Mouse (Mus musculus): ENCODE results near the gene Sdcbp2.

The Sdcbp2 gene

GRCm38 (mm10) chr2:151571873-151572700, at the start of gene Sdcbp2:
Gene Sdcbp2, plus strand, starts transcription at chr2:151572622.
- no peak for DNase-seq (ENCODE audit: low spot score)

- DNase-seq (ENCODE audit: low spot score), result no peak
Measured at GRCm38 (mm10) chr2:151524324-151525041, 47.9 kb upstream of the Sdcbp2 start.

GRCm38 (mm10) chr2:151525520-151525919, 46.9 kb upstream of the Sdcbp2 start:
- no peak for DNase-seq (ENCODE audit: low spot score)

DNA sequence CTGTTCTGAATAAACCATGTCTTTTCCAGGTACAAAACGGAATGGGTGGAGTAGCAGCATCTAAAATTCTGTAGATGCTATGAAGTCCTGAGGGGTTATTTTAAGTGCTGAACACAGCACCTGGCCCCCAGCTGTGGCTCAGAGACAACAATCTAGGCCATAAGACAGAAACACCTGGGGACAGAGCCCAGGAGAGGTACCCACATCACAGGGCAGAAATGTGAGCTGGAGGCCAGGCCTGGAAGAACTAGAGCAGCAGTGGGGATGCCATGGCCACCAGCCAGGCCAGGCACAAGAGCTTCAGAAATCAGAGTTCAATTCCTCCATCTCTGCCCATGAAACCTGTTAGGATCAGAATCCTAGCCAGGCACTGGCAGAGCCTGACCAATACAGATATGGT, 44.4 kb upstream of the Sdcbp2 start:
- no peak for DNase-seq (ENCODE audit: low spot score)

GRCm38 (mm10) chr2:151529169-151529568, 43.3 kb upstream of the Sdcbp2 start:
- DNase-seq (ENCODE audit: low spot score), result no peak

DNA sequence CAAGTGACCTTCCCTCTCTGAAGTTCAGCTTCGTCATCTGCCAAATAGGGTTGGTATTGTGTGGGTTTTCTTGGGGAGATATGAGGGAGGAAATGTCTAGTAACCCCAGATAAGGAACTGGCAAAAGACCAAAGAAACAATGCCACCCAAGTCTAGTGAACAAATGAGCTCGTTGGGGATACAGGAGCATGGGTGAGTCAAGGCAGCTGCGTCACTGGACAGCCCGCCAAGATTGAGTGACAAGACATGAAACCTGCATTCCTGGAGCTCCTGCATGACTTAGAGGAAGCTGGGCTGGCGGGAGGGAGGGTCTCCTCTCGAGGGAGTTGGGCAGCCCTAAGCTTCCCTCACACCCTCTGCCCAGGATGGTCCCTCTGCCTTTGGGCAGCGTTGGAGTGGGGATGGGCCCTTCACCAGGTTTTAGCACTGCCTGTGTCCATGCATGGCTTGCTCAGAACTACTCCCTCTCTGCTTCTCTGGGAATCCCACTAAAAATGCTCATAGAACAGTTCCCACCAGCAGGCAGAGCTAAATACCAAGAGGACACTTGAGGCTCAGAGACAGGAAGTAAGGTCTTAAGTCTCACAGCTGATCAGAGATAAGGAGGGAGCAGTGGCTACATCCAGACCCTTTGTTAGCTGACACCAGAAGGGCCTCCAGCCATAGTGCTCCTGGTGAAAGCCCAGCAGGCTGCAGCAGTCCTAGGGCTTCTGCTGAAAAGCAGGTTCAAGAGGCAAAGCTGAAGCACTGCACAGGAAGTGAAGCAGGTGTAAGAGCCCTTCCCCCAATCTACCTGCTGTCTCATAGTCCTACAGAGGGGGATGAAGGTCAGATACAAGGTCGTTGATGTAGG, 41.8 kb upstream of the Sdcbp2 start:
- no peak for DNase-seq (ENCODE audit: low spot score)

DNA sequence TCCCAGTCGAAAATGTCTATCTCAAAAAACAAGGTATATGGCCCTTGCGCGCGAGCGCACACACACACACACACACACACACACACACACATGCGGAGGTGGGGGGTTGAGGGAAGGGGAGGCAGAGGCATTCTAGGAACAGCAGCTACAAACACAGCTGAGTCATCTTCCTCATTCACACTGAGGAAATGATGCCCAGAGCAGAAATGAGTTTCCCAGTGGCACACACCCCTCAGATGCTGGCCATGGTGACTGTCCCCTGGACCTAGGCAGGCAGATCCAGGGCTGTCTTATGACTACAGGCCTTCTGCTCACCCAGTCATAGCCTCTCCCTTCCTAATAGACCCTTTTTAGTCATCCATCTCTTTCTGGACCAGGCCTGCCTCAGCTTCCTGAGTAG, 38.8 kb upstream of the Sdcbp2 start:
- DNase-seq (ENCODE audit: low spot score), result no peak

DNA sequence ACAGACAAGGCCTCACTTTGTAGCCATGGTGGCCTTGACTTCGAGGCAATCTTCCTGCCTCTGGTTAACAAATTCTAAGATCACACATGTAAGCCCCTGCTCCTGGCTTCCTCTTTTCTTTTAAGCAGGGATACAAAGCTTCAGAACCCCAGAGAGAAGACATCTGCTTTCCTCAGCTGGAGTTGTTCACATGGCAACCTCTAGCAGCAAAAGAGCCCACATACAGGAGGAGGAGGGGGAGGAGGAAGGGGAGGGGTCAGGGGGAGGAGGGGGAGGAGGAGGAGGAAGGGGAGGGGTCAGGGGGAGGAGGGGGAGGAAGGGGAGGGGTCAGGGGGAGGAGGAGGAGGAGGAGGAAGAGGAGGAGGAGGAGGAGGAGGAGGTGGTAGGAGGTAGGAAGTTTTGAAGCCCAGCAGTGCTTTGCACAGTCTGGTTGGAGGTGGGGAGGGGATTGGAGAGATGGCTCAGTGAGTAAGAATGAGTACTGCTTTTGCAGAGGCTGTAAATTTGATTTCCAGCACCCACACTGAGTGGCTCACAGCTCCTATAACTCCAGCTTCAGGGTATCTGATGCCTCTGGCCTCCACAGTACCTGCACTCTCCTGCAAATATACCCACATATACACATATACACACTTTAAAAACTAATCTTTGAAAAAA, 36.3 kb upstream of the Sdcbp2 start:
- DNase-seq (ENCODE audit: low spot score), result peak; percentile 35

GRCm38 (mm10) chr2:151536618-151536974, 35.8 kb upstream of the Sdcbp2 start:
- DNase-seq (ENCODE audit: low spot score), result no peak

- no peak for DNase-seq (ENCODE audit: low spot score)
Measured at GRCm38 (mm10) chr2:151538646-151539045, 33.8 kb upstream of the Sdcbp2 start.

DNA sequence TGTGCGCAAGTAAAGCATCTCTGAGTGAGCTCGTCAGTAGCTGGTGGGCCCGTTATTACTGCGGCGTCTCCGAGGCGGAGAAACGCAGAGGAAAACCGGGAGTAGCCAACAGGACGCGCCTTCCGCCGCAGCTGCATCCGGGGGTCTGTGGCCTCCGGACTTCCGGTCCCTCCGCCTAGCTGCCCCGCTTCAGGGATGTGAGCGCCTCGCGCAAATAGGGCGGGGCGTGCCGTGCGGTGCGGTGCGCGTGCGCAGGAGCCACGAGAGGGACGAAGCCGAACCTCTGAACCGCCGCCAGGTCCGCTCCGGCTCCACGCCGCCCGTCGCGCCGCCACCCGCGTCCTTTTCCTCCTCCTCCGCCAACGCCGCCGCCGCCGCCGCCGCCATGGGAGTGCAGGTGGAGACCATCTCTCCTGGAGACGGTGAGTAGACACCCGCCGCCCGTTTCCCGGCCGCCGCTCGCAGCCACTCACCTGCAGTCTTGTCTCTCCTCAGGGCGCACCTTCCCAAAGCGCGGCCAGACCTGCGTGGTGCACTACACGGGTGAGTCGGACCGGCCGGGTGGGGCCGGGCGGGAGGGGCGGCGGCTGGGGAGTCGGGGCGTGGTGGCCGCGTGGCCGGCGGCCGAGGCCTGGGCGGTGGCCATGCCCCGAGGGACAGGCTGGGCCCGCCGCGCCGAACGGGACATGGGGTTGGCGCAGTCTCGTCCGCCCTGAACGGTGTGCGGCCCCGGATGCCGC, 29.9 kb upstream of the Sdcbp2 start, which contains the start of gene Fkbp1a:
Fkbp1a (plus strand) TSS at position 161 of the 740 bp plus-strand sequence.
- peak; percentile 98 for DNase-seq (ENCODE audit: low spot score)

- peak; percentile 56 for DNase-seq (ENCODE audit: low spot score)
Measured at GRCm38 (mm10) chr2:151543063-151543895, 29.1 kb upstream of the Sdcbp2 start.

- DNase-seq (ENCODE audit: low spot score), result no peak
Measured at GRCm38 (mm10) chr2:151544673-151545072, 27.7 kb upstream of the Sdcbp2 start.

GRCm38 (mm10) chr2:151546571-151546970, 25.9 kb upstream of the Sdcbp2 start:
- no peak for DNase-seq (ENCODE audit: low spot score)

- no peak for DNase-seq (ENCODE audit: low spot score)
Measured at GRCm38 (mm10) chr2:151549615-151550121, 22.8 kb upstream of the Sdcbp2 start.

DNA sequence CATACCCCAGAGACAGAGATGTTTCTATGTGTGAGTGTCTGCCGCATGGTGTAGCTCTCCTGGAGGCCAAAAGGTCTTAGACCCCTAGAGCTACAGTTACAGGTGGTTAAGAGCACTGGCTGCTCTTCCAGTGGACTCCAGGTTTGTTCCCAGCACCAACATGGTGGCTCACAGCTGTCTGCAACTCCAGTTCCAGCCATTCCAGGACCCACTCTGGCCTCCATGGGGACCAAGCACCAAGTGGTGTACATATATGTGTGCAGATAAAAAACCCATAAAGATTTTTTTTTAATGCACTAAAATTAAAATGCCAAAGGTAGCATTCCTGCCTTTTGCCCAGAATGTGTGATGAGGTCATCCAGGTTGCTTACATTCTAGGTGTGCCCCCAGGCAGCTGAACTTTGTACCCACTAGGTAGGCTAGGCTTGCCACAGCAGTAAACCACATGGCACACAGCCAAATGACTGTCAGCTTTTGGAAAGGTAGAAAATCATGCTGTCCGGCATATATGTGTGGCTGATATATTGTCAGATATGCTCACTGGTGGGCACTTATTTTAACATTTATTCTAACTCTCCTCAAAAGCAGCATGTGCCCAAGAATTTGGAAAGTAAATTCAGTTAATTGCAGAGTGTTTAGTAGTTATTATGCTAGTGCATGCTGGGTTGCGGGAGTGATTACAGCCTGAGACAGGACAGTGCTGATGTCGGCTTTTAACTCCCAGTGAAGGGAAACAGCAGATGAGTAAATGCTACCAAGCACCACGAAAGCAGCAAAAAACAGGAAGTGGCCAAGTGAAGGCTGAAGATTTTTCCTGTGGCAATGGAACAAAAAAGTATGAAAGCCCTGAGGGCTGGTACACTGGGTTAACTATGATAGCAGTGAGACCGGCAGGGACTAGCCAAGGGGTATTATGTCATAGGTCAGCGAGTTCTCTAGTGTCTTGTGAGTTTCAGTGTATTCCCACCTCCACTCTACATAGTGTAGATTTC, 9.2 kb upstream of the Sdcbp2 start:
- DNase-seq (ENCODE audit: low spot score), result no peak

GRCm38 (mm10) chr2:151564006-151564405, 8.4 kb upstream of the Sdcbp2 start:
- no peak for DNase-seq (ENCODE audit: low spot score)

DNA sequence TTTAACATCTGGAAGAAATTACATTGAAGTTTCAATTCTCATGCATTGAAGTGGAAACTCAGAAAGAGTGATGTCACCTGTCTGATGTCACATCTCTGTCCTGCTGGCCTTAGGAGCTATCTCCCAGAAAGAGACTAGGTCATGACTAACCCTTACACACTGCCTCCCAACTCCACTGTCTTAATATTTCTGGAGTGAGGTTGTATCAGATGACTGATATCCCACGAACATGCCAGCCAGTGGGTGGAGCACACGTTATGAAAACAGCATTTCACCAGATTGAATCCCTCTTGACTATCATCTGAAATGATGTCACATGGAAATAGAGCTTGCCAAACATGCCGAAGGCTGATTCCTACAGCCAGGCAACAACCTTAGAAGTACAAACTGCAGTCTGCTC, 7.4 kb upstream of the Sdcbp2 start:
- no peak for DNase-seq (ENCODE audit: low spot score)

DNA sequence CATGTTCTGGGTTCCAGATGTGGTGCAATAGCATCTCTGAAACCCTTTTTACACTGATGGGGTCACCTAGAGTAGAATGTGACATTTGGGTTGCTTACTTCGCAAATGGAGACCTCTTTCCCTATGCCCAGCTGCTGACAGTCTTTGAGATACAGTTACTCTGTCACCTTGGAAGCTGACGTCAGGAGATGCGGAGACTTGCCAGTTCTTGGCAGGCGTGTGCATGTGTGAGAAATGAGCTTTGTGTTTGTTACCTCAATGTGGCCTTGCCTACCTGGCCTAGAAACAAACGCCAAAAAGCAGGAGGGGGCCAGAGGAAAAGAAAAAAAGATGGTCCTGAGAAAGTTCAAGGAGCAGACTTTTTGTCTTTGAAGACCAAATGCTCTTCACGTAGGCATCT, 5.6 kb upstream of the Sdcbp2 start:
- DNase-seq (ENCODE audit: low spot score), result no peak

Measured in embryo, embryonic 10 days (tissue).